ENCODE assay signal across 9 mouse cellular contexts in the genomic region with DNA sequence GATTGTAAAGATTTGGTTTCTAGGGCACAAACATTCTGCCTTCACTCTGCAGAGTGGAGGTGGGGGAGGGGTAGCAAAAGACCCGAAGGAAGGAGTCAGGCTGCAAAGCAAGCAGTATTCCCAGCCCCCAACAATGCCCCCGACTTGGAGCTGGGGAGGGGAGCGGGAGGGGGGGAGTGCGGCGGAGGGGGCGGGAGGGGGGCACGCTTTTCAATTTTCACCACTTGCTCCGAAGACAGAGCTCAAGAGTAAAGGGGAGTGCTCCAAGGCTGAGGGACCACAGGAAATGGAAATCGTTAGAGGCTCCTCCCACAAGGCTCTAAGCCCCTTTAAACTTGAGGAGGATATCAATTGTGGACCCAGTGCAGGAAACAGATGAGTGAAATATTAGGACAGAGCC.
DNase-seq lines count a peak whose midpoint lies in the region; ATAC-seq lines count a peak whose summit lies in the region.
"Had no signal": no experiment of that assay in that cellular context is flagged by ENCODE, and none has a peak within 500 bp of the region (broad histone marks: within the 10 kb centered on the region; RNA-seq: fewer than 3 reads in every experiment).

No protein-coding gene starts in this region.

- H3K27ac ChIP-seq in kidney, embryonic 15.5 days, result peak overlapping the region; percentile 71
- H3K27ac ChIP-seq in embryonic facial prominence, embryonic 13.5 days, result peak overlapping the region; percentile 69
- H3K27ac ChIP-seq in limb, embryonic 10.5 days, result peak overlapping the region; percentile 87
- H3K27ac ChIP-seq in neural tube, embryonic 14.5 days (ENCODE audit: low read depth, low read length), result no peak overlapping the region

- H3K27me3 ChIP-seq in kidney, embryonic 15.5 days, result no peaks in the 10 kb centered on the region
- H3K27me3 ChIP-seq in embryonic facial prominence, embryonic 13.5 days, result no peaks in the 10 kb centered on the region
- peaks cover 12% of the 10 kb centered on the region; the same call in 1 of the 2 replicates for H3K27me3 ChIP-seq in limb, embryonic 10.5 days (ENCODE audit: low read depth, poor library complexity, severe bottlenecking)
- no peaks in the 10 kb centered on the region; the same call in 1 of the 2 replicates for H3K27me3 ChIP-seq in neural tube, embryonic 14.5 days (ENCODE audit: control insufficient read depth, insufficient read depth, low read length)

- no peaks in the 10 kb centered on the region for H3K9me3 ChIP-seq in kidney, embryonic 15.5 days (replicated peaks)
- H3K9me3 ChIP-seq in embryonic facial prominence, embryonic 13.5 days, result no peaks in the 10 kb centered on the region
- no peaks in the 10 kb centered on the region for H3K9me3 ChIP-seq in limb, embryonic 10.5 days (replicated peaks)
- no peaks in the 10 kb centered on the region for H3K9me3 ChIP-seq in neural tube, embryonic 14.5 days (ENCODE audit: control insufficient read depth, low read length)

- H3K36me3 ChIP-seq in kidney, embryonic 15.5 days, result peaks cover 6% of the 10 kb centered on the region
- H3K36me3 ChIP-seq in embryonic facial prominence, embryonic 13.5 days, result peaks cover 5% of the 10 kb centered on the region; the same call in 1 of the 2 replicates
- H3K36me3 ChIP-seq in limb, embryonic 10.5 days, result peaks cover 14% of the 10 kb centered on the region
- H3K36me3 ChIP-seq in neural tube, embryonic 14.5 days (ENCODE audit: control insufficient read depth, insufficient read depth, low read length), result no peaks in the 10 kb centered on the region

- WGBS in kidney, embryonic 15.5 days, result 21% methylated on average over 9 of the region's 9 CpGs
- 13% methylated on average over 9 of the region's 9 CpGs for WGBS in embryonic facial prominence, embryonic 13.5 days
- WGBS in limb, embryonic 10.5 days, result 8% methylated on average over 9 of the region's 9 CpGs
- 17% methylated on average over 9 of the region's 9 CpGs for WGBS in neural tube, embryonic 14.5 days

- H3K4me2 ChIP-seq in kidney, embryonic 15.5 days, result peak overlapping the region; percentile 53
- H3K4me2 ChIP-seq in embryonic facial prominence, embryonic 13.5 days, result peak overlapping the region; percentile 47
- peak overlapping the region; percentile 18; the same call in 1 of the 2 replicates for H3K4me2 ChIP-seq in neural tube, embryonic 14.5 days (ENCODE audit: low read depth, low read length)

- 0 out of 2 replicates have a peak, but pooled peaks have one; percentile 16 for ATAC-seq in kidney, embryonic 15.5 days (replicated peaks; ENCODE audit: low FRiP score)
- no peak for ATAC-seq in embryonic facial prominence, embryonic 13.5 days (ENCODE audit: insufficient number of reproducible peaks, insufficient read depth, low FRiP score, low TSS enrichment, low read depth)
- no peak for ATAC-seq in neural tube, embryonic 14.5 days (ENCODE audit: low read depth)

- DNase-seq in kidney, adult 18-20 months, result no peak
- DNase-seq in limb, embryonic 10.5 days (ENCODE audit: low spot score), result peak; percentile 55
- no peak for DNase-seq in spleen, postnatal 36 days (ENCODE audit: low spot score in 2 of 2)
- DNase-seq in left cerebral cortex, adult 8-10 months (ENCODE audit: low spot score in 2 of 2), result no peak
- DNase-seq in cerebellum, adult 11 months, result no peak
- DNase-seq: kidney, adult 11 months had no signal

- no peak overlapping the region for H3K9ac ChIP-seq in kidney, embryonic 15.5 days
- H3K9ac ChIP-seq in embryonic facial prominence, embryonic 13.5 days, result peak overlapping the region; percentile 16; the same call in 1 of the 2 replicates
- H3K9ac ChIP-seq in neural tube, embryonic 14.5 days (replicated peaks; ENCODE audit: low read depth, low read length), result no peak overlapping the region

- H3K4me1 ChIP-seq in kidney, embryonic 15.5 days, result peaks cover 34% of the 10 kb centered on the region
- H3K4me1 ChIP-seq in embryonic facial prominence, embryonic 13.5 days, result peaks cover 19% of the 10 kb centered on the region
- H3K4me1 ChIP-seq in limb, embryonic 10.5 days, result peaks cover 32% of the 10 kb centered on the region
- no peaks in the 10 kb centered on the region for H3K4me1 ChIP-seq in neural tube, embryonic 14.5 days (ENCODE audit: control insufficient read depth, insufficient read depth, low read length)

- peak overlapping the region; percentile 27 for H3K4me3 ChIP-seq in kidney, embryonic 15.5 days (replicated peaks)
- peak overlapping the region; percentile 26 for H3K4me3 ChIP-seq in embryonic facial prominence, embryonic 13.5 days
- peak overlapping the region; percentile 41 for H3K4me3 ChIP-seq in limb, embryonic 10.5 days
- H3K4me3 ChIP-seq in neural tube, embryonic 14.5 days (ENCODE audit: low read depth, low read length), result no peak overlapping the region
